Mouse (Mus musculus) lung, postnatal 14 days (tissue): Measurements from ENCODE around the gene Gm21188.
"Not testable (repeated sequence)": the region's sequence is repeated elsewhere in the genome, so short reads cannot be mapped to it uniquely, and the experiment has no call there.

ENCODE experiments used
- DNase-seq: peaks from one replicate; pipeline ENCODE4 v3.0.0; 2021

The Gm21188 gene

DNA sequence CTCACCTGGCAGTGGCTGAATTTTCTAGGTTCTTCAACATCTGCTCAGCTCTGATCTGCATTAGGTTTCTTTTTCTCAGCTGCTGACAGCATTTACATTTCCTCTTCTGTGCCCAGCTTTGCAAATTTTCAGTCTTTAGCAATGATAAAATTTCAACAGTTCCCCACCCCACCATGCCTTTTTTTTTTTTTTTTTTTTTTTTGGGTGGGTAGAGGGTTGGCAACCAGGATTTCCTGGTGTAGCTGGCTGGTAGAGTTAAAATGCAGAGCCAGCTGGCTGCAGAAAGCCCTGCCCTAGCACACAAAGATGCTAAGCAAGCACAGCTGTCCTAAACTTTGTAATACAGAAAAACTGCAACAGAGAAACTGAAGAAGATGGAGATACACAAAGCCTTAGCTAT lies at the start of gene Gm21188:
TSS of gene Gm21188 (minus strand) at position 110 of the 400 bp plus-strand sequence.
- DNase-seq, result not testable (repeated sequence)

DNA sequence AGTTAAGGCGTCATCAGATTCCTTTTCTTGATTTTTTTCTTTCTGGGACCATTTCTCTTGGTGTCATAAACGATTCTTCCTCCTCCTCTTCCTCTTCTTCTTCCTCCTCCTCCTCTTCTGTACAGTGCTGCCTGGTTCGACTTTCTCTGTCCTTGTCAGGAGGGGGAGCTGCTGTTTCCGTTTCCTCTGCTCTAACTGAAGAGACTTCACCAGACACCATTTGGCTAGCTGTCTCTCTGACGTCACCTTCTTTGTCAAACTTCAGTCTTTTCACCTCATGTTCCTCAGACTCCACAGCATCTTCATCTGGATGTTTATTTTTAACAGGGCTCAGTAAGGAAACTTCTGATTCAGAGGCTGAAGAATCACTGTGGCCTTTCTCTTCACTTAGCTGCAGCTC lies 47.3 kb upstream of the Gm21188 start:
- DNase-seq, result not testable (repeated sequence)

DNA sequence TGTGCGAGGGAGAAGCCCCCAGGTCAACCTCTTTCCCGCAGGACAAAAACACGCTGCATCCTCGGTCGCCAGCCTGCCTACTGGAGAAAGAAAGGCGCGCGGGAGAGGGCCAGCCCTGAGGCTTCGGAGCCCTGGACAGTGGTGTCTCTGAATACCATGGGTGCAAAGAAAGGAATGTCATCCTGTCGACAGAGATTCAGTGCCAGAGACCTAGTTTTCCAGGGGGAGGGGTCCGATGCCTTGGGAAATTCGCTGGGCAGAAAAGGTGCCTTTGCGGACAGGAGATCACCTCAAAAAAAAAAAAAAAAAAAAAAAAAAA lies 44.9 kb upstream of the Gm21188 start:
- not testable (repeated sequence) for DNase-seq

DNA sequence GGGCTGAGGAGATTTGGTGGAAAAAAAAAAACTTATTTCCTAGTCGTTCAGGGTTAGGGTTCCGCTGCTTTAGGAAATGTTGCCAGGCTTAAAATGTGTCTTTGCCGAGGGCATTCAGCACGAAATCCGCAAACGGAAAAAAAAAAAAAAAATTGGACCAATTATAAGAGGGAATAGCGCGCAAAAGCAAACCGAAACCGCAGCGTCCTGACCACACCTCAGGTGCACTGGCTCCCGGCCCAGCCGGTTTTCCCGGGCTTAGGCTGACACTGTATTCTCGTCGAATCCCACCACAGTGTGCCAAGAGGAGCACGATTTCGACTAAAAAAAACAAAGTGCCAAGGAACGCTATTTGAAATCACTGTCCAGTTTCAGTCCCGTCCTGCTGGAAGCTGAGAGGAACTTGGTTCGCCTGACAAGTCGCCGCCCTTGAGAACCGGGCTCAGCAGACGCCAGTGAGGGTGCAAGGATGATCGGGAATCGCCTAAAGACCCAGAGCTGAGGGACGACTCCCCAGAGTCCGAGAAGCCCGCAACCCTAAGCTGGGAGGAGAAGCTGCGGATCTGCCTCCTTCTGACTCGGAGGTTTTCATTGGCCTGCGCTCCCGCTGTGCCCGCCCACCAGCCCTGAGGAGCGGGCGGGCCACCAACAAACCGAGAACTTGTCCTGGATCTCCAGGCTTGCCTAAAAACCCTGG lies 44.4 kb upstream of the Gm21188 start:
- not testable (repeated sequence) for DNase-seq

DNA sequence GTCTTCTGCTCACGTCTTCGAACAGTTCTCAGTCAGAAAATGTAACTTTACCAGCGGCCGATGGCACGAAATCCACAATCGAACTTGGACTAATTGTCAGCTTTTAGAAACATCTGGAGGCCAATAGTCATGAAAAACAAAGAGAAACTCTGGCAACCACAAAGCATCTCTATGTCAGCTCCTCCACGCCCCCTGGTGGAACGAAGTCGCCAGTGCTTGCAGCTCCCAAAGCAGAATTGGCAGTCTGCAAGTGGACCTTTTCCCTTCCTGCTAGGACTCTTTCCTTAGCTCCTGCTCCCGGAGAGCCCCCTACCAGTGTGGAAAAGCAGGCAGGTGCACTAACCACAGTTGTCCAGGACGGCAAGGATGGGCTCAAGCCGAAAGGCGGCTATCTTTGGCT lies 41.0 kb upstream of the Gm21188 start:
- DNase-seq, result not testable (repeated sequence)

DNA sequence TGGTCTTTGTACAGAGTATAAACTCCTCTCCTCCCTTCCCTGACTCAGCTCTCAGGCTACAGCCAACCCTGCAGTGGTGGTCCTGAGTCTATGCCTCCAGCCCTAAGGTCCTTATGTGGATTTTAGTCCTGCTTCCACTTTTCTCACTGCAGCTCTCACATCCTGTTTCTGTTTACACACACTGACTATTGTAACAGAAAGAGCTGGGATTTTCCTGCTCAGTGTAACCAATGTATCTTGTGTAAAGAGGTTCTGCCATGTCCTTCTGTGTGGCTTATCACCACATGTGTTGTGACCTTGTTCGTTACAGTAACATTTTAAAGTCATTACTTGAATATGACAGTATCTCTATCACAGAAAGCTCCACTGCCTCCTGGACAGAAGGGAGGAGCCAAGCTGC lies 27.6 kb upstream of the Gm21188 start:
- not testable (repeated sequence) for DNase-seq

DNA sequence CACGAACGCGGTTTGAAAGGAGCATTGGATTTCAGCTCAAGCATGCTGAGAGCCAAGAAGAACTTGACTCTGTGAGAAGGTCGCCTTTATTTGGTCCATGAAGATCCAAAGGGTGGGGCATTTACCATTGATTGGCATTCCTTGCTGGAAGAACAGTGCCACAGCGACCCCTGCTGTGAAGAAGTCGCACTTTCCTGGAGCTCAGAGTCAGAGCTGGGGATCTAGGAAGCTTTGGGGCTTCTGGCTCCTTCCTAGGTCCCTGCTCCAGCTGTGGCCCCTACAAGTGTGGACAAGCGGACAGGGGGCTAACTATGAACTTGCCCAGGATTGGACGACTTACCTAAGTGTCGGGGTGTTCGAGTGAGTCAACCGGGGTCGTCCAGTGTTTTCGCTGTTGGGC lies 18.9 kb upstream of the Gm21188 start:
- DNase-seq, result not testable (repeated sequence)

DNA sequence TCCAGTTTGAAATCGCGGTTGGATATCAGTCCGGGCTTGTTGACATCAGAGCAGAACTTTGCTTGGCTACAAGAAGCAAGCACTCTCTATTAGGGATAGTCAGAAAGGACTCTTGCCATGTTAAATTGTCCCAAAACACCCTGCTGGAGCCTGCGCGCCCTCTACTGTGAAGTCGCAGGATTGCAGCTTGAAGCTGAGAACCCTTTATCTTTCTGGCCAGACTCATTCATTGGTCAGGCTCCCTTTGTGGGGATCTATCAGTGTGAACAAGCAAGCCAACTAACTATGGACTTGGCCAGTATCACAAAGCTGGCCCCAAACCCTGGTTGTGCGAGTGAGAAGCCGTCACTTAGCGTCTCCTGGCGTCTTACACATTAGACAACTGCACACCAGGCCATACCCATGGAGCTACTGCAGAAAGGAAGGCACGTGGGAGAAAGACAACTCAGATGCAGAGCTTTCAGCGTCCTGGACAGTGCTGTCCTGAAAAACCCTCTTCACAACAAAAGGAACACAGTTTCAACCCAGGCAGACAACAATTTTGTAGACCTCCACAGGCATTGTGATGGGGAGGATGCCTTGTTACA lies 18.1 kb upstream of the Gm21188 start:
- DNase-seq, result not testable (repeated sequence)

DNA sequence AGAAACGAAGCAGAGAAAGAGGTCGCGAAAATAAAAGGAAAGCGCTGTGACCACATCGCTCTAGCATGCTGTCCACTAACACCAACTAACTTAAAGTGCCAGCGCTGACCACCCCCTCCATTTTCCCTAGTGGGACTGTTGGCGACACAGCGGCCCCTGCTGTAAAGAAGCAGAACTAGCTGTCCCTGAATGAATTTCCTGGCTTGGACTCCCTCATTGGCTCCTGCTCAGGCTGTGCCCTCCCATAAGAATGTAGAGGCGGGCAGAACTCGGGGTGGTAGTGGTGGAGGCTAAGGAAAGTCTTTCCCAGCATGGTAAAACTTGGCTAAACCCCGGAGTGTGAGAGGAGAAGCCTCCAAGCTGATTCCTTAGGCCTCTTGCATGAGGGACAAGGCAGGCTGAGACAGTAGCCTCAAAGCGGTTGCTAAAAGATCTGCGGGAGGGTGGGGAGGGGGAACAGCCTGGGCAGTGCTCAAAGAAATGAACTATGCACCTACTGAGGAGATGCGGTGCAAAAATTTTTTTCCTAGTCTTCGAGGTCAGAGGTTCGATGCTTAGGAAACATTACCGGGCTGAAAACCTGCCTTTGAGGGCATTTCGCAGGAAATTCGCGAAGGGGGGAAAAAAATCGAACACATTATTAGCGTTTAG lies 11.6 kb upstream of the Gm21188 start:
- DNase-seq, result not testable (repeated sequence)

DNA sequence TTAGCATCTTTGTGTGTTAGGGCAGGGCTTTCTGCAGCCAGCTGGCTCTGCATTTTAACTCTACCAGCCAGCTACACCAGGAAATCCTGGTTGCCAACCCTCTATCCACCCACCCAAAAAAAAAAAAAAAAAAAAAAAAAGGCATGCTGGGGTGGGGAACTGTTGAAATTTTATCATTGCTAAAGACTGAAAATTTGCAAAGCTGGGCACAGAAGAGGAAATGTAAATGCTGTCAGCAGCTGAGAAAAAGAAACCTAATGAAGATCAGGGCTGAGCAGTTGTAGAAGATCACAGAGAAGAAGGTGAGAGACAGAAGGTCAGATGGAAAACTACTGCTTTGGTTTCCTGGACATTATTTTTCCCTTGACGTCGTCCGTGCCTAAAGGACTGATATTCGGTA lies 10.9 kb upstream of the Gm21188 start:
- DNase-seq, result not testable (repeated sequence)

DNA sequence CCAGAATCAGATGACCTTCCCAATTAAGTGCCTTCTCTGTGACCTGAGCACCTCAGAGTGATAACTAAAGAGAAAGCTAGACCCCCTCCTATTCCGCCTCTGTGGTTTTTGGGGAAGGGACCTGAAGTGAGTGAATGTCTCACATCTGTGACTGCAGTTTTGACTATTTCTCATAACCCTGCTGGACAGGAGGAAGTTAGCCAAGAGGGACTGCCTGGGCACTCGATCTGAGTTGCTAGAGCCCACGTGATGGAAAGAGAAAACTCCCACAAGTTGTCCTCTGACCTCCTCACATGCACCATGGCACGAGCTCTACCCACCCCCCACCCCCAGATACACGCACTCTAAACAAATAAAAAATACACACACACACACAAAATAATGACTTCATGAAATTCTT lies 3.4 kb downstream of the Gm21188 start:
- not testable (repeated sequence) for DNase-seq

DNA sequence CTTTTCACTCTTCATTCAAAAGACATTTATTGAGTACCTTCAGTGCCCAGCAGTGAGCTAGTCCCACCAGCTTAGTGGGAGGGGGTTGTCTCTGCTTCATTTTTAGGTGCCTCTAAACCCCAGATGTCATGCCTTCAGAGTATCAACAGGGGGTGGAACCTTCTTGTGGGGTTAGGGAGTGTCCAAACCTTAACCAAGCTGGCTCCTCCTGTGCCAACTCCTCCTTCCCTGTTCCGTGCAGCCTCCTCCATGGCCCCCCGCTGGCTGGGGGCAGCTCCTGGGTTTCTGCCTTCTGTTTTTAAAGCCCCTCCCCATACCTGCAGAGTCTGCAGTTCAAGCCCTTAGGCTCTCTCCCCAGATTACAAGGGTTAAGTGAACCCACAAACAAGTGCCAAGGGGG lies 3.8 kb downstream of the Gm21188 start:
- not testable (repeated sequence) for DNase-seq

DNA sequence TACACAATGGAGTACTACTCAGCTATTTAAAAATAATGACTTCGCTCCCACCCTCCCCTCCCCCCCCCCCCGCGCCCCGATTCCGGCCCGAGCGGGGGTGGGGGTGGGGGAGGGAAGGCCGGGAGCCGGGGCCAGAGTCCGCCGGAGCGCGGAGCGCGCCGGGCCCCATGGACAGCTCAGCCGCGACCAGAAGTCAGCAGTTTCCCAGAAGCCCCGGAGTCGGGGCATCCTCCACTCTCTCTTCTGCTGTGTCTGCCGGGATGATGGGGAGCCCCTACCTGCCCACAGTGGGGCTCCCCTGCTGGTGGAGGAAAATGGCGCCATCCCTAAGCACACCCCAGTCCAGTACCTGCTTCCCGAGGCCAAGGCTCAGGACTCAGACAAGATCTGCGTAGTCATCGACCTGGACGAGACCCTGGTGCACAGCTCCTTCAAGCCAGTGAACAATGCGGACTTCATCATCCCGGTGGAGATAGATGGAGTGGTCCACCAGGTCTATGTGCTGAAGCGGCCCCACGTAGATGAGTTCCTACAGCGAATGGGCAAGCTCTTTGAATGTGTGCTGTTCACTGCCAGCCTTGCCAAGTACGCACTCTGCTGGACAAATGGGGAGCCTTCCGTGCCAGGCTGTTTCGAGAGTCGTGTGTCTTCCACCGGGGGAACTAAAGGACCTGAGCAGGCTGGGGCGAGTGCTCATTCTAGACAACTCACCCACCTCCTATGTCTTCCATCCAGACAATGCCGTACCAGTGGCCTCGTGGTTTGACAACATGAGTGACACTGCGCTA lies 5.4 kb downstream of the Gm21188 start:
- DNase-seq, result not testable (repeated sequence)

DNA sequence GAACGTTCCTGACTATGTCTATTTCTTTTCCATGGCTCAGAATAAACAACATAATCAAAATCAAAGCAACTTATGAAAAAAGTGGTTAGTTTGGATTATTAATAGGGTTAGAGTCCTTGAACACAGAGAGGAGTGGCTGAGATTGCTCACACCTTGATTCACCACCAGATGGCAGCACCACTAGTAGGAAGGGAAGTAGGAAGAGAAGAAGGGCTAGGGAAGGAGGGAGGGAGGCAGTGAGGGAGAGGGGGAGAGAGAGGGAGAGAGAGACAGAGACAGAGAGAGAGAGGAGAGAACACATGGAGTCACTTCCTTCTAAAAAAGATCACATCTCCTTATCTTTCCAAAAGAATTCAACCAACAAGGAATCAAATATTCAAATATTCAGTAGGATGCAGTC lies 10.8 kb downstream of the Gm21188 start:
- peak; percentile 44 for DNase-seq

DNA sequence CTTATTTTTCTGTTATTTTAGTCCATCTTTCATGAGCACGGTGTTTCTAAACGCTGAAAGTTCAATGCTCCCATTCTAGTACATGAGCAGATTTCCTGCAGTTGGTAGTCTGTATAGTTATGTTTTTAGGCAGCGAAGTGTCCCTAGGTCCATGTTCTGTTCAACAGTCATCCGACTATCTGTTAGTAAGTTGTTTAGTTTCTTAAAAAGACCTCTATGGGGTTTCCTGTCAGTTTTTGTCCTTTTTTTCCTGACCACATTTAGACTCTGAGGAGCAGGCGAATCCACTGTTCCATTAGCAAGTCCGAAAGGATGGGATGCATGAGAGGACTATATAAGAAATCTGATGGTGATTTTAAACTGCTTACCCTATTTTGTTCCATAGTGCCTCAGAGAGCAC lies 14.1 kb downstream of the Gm21188 start:
- not testable (repeated sequence) for DNase-seq

DNA sequence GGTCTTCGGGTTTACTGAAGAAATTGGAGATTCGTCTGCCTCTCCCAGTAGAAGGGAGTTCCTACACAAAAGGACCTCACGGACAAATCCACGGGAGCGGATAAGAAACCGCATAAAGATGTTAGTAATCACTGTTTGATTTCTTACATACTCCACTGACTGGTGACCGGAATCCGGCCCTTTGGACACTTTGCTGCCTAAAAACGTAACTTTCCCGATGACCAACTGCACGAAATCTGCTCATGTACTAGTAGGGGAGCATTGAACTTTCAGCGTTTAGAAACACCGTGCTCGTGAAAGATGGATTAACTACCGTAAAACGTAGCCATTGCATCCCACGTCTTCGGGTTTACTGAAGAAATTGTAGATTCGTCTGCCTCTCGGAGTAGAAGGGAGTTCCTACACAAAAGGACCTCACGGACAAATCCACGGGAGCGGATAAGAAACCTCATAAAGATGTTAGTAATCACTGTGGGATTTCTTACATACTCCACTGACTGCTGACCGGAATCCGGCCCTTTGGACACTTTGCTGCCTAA lies 15.3 kb downstream of the Gm21188 start:
- DNase-seq, result not testable (repeated sequence)

DNA sequence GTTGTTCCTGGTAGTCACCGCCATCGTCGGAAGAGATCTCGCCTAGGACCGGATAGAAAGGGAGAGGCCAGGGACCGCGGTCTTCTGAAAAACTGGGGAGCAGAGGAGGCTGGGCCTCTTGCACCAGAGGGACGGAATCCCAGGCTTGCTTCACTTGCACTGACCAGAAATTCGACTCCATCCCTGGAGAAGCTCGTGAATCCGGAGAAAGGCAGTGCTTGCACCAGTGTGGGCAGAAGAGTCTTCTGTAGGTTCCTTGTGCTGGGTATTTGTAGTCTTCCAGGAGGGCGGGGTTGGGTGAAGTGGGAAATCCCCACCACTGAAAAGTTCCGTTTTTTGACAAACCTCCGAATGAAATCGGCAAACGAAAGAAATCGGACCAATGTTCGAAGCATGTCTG lies 16.8 kb downstream of the Gm21188 start:
- DNase-seq, result not testable (repeated sequence)

DNA sequence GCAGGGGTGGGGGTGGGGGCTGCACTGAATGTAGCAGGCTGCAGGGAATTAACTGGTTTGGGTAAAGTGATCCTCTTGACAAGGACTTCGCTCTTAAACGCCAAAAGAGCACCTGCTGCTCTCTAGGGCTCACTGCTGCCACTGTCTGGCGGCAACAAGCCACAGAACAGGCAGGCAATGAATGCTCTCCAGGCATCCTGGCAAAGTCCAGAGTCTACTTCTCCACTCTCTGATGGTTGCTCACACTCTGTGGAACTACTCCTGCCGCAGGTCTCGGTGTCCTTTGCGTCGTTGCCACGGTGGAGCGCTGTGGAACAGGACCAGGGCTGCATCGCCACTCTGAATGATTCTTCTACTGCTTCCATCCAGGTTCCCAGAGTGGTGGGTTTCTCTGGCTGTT lies 17.4 kb downstream of the Gm21188 start:
- DNase-seq, result not testable (repeated sequence)

DNA sequence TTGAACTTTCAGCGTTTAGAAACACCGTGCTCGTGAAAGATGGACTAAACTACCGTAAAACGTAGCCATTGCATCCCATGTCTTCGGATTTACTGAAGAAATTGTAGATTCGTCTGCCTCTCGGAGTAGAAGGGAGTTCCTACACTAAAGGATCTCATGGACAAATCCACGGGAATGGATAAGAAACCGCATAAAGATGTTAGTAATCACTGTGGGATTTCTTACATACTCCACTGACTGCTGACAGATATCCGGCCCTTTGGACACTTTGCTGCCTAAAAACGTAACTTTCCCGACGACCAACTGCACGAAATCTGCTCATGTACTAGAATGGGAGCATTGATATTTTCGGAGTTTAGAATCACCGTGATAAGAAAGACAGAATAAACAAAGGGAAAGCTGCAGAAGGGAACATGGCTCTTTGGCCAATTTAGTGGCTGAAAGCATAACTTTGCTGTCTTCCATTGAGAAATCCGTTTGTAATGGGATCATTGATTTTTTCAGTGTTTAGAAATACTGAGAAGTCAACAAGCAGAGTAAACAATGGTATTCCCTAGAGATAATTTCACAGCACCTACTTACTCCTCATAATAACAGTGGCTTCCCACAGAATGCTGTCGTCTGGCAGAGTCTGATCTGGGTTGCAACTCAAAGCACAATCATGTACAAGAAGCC lies 18.3 kb downstream of the Gm21188 start:
- peak; percentile 51 for DNase-seq

DNA sequence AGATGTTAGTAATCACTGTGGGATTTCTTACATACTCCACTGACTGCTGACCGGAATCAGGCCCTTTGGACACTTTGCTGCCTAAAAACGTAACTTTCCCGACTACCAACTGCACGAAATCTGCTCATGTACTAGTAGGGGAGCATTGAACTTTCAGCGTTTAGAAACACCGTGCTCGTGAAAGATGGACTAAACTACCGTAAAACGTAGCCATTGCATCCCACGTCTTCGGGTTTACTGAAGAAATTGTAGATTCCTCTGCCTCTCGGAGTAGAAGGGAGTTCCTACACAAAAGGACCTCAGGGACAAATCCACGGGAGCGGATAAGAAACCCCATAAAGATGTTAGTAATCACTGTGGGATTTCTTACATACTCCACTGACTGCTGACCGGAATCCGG lies 20.3 kb downstream of the Gm21188 start:
- peak; percentile 31 for DNase-seq

DNA sequence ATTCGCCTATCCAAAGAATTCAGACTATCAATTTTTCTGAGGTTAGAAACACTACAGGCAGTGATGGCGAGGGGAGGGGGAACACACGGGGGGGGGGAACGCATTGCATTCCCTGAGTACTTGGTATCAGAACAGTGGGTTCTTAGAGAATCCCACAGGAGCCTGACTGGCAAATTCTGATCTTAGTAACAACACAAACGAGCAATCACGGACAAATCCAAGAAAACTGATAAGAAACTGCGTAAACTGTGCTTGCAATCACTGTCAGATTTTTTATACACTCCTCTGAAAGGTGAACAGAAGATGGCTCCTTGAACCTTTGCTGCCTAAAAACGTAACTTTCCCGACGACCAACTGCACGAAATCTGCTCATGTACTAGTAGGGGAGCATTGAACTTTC lies 24.6 kb downstream of the Gm21188 start:
- not testable (repeated sequence) for DNase-seq

DNA sequence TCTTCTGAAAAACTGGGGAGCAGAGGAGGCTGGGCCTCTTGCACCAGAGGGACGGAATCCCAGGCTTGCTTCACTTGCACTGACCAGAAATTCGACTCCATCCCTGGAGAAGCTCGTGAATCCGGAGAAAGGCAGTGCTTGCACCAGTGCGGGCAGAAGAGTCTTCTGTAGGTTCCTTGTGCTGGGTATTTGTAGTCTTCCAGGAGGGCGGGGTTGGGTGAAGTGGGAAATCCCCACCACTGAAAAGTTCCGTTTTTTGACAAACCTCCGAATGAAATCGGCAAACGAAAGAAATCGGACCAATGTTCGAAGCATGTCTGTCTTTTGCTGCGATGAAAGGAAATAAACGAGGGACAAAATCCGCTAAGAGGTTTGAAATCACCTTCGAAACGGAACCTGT lies 25.1 kb downstream of the Gm21188 start, which contains the start of gene Gm36079:
TSS of gene Gm36079 (minus strand) at position 101 of the 400 bp plus-strand sequence.
- DNase-seq, result not testable (repeated sequence)
